Mouse (Mus musculus): ENCODE data around the gene Tmem248.

The Tmem248 gene

GRCm38 (mm10) chr5:130257303-130257702 is 40.4 kb downstream of the Tmem248 start:
- DNase-seq (ENCODE audit: low read depth): no peak

- no peak for DNase-seq (ENCODE audit: low read depth)
Observed at GRCm38 (mm10) chr5:130263454-130263853, 46.6 kb downstream of the Tmem248 start.

GRCm38 (mm10) chr5:130264433-130265005 is 47.6 kb downstream of the Tmem248 start:
- no peak for DNase-seq (ENCODE audit: low read depth)

- peak; percentile 76 for DNase-seq (ENCODE audit: low read depth)
Observed at GRCm38 (mm10) chr5:130266651-130267050, 49.8 kb downstream of the Tmem248 start.

- DNase-seq (ENCODE audit: low read depth): no peak
Observed at GRCm38 (mm10) chr5:130267316-130267715, 50.4 kb downstream of the Tmem248 start.

GRCm38 (mm10) chr5:130268976-130269375 is 52.1 kb downstream of the Tmem248 start:
- no peak for DNase-seq (ENCODE audit: low read depth)

- DNase-seq (ENCODE audit: low read depth): no peak
Observed at GRCm38 (mm10) chr5:130272344-130272743, 55.5 kb downstream of the Tmem248 start.

GRCm38 (mm10) chr5:130273046-130273445 is 56.2 kb downstream of the Tmem248 start:
- DNase-seq (ENCODE audit: low read depth): no peak

GRCm38 (mm10) chr5:130275509-130275908 is 58.6 kb downstream of the Tmem248 start:
- no peak for DNase-seq (ENCODE audit: low read depth)

GRCm38 (mm10) chr5:130278011-130278472 is 61.2 kb downstream of the Tmem248 start:
- DNase-seq (ENCODE audit: low read depth): no peak

GRCm38 (mm10) chr5:130283079-130283732 is 66.3 kb downstream of the Tmem248 start:
- DNase-seq (ENCODE audit: low read depth): no peak

- no peak for DNase-seq (ENCODE audit: low read depth)
Observed at GRCm38 (mm10) chr5:130288106-130288505, 71.2 kb downstream of the Tmem248 start.

GRCm38 (mm10) chr5:130290242-130290641 is 73.4 kb downstream of the Tmem248 start:
- DNase-seq (ENCODE audit: low read depth): no peak

- DNase-seq (ENCODE audit: low read depth): no peak
Observed at GRCm38 (mm10) chr5:130290775-130291174, 73.9 kb downstream of the Tmem248 start.

GRCm38 (mm10) chr5:130292976-130293375 is 76.1 kb downstream of the Tmem248 start:
- DNase-seq (ENCODE audit: low read depth): no peak

Measured in c-Kit-positive CD71-positive TER-119-negative erythroid progenitor cells, embryonic 14.5 days (primary cell).